Mouse (Mus musculus) lung, postnatal 0 days (tissue): ENCODE results near the gene Ubr4.

Experiments
- CTCF ChIP-seq: IDR thresholded peaks from 2 replicates; pipeline ENCODE4 v1.5.1; 2016; ENCODE audit warnings: antibody characterized with exemption, mild to moderate bottlenecking
- EP300 ChIP-seq: IDR thresholded peaks from 2 replicates; pipeline ENCODE4 v1.6.1; 2016; ENCODE audit warnings: antibody characterized with exemption, mild to moderate bottlenecking, control low read depth

GRCm38 (mm10) chr4:139477983-139478382, 125.6 kb downstream of the Ubr4 start:
- TF ChIP-seq CTCF, result peak; percentile 44
- no peak for TF ChIP-seq EP300
